Mouse (Mus musculus) E14TG2a.4 (cell line): ENCODE data around the gene Nav3.

Experiments used
- CTCF ChIP-seq: conservative IDR thresholded peaks from 2 replicates; pipeline ENCODE4 v1.5.1; 2014; ENCODE audit warnings: low read length
- NANOG ChIP-seq: IDR thresholded peaks from 2 replicates; pipeline ENCODE4 v1.6.1; 2014; ENCODE audit warnings: borderline replicate concordance, low read length, mixed read lengths
- POU5F1 ChIP-seq: IDR thresholded peaks from 2 replicates; pipeline ENCODE4 v1.6.1; 2014; ENCODE audit warnings: low read length, borderline replicate concordance

GRCm38 (mm10) chr10:110000755-110001247, 455.2 kb downstream of the Nav3 start:
- TF ChIP-seq CTCF (no peak), POU5F1 (no peak), NANOG (no peak)
